Mouse (Mus musculus): ENCODE results near the gene Wipf2. TPM values are rescaled to one million over a fixed set of nuclear protein-coding genes. Genes with fewer than 3 reads are reported as not detected.

Wipf2 gene
- polyA plus RNA-seq (2014; fragmentation: Illumina TruSeq; extraction: RNeasy Lipid Tissue Mini Kit (QIAGEN cat#74804); ENCODE audit: low read depth, low replicate concordance) = 8.2 TPM

GRCm38 (mm10) chr11:98863028-98863750 is at the start of gene Wipf2:
Gene Wipf2 (plus strand): TSS chr11:98863638.

GRCm38 (mm10) chr11:98836651-98837141 is 26.7 kb upstream of the Wipf2 start, which contains the start of gene Rapgefl1:
Gene Rapgefl1 (plus strand): TSS chr11:98836785.

GRCm38 (mm10) chr11:98907437-98908173 is 44.2 kb downstream of the Wipf2 start, which contains the start of gene Cdc6:
Gene Cdc6 (plus strand): TSS chr11:98907801.

GRCm38 (mm10) chr11:98927438-98928076 is 64.1 kb downstream of the Wipf2 start, which contains the start of gene Rara:
Gene Rara (plus strand): TSS chr11:98927818.

Other genes starting within 250 kb of the Wipf2 start
- gene Gm12355, start 238.0 kb upstream of the Wipf2 start, polyA plus RNA-seq (2014; fragmentation: Illumina TruSeq; extraction: RNeasy Lipid Tissue Mini Kit (QIAGEN cat#74804); ENCODE audit: low read depth, low replicate concordance) = not detected
- gene Gsdma3, start 237.3 kb upstream of the Wipf2 start, polyA plus RNA-seq (2014; fragmentation: Illumina TruSeq; extraction: RNeasy Lipid Tissue Mini Kit (QIAGEN cat#74804); ENCODE audit: low read depth, low replicate concordance) = not detected
- not detected for gene Gsdma2, start 216.9 kb upstream of the Wipf2 start, polyA plus RNA-seq (2014; fragmentation: Illumina TruSeq; extraction: RNeasy Lipid Tissue Mini Kit (QIAGEN cat#74804); ENCODE audit: low read depth, low replicate concordance)
- gene Gsdma, start 199.3 kb upstream of the Wipf2 start, polyA plus RNA-seq (2014; fragmentation: Illumina TruSeq; extraction: RNeasy Lipid Tissue Mini Kit (QIAGEN cat#74804); ENCODE audit: low read depth, low replicate concordance) = not detected
- gene Psmd3, start 181.1 kb upstream of the Wipf2 start, polyA plus RNA-seq (2014; fragmentation: Illumina TruSeq; extraction: RNeasy Lipid Tissue Mini Kit (QIAGEN cat#74804); ENCODE audit: low read depth, low replicate concordance) = 16.5 TPM
- not detected for gene Csf3, start 162.4 kb upstream of the Wipf2 start, polyA plus RNA-seq (2014; fragmentation: Illumina TruSeq; extraction: RNeasy Lipid Tissue Mini Kit (QIAGEN cat#74804); ENCODE audit: low read depth, low replicate concordance)
- gene Med24, start 134.2 kb upstream of the Wipf2 start, polyA plus RNA-seq (2014; fragmentation: Illumina TruSeq; extraction: RNeasy Lipid Tissue Mini Kit (QIAGEN cat#74804); ENCODE audit: low read depth, low replicate concordance) = 3.1 TPM
- 6.5 TPM for gene Thra, start 123.0 kb upstream of the Wipf2 start, polyA plus RNA-seq (2014; fragmentation: Illumina TruSeq; extraction: RNeasy Lipid Tissue Mini Kit (QIAGEN cat#74804); ENCODE audit: low read depth, low replicate concordance)
- gene Nr1d1, start 88.3 kb upstream of the Wipf2 start, polyA plus RNA-seq (2014; fragmentation: Illumina TruSeq; extraction: RNeasy Lipid Tissue Mini Kit (QIAGEN cat#74804); ENCODE audit: low read depth, low replicate concordance) = 0.93 TPM
- 52.8 TPM for gene Msl1, start 68.1 kb upstream of the Wipf2 start, polyA plus RNA-seq (2014; fragmentation: Illumina TruSeq; extraction: RNeasy Lipid Tissue Mini Kit (QIAGEN cat#74804); ENCODE audit: low read depth, low replicate concordance)
- gene Casc3, start 58.7 kb upstream of the Wipf2 start, polyA plus RNA-seq (2014; fragmentation: Illumina TruSeq; extraction: RNeasy Lipid Tissue Mini Kit (QIAGEN cat#74804); ENCODE audit: low read depth, low replicate concordance) = 12.8 TPM
- gene Rapgefl1, start 26.9 kb upstream of the Wipf2 start, polyA plus RNA-seq (2014; fragmentation: Illumina TruSeq; extraction: RNeasy Lipid Tissue Mini Kit (QIAGEN cat#74804); ENCODE audit: low read depth, low replicate concordance) = 1.0 TPM
- gene Cdc6, start 44.2 kb downstream of the Wipf2 start, polyA plus RNA-seq (2014; fragmentation: Illumina TruSeq; extraction: RNeasy Lipid Tissue Mini Kit (QIAGEN cat#74804); ENCODE audit: low read depth, low replicate concordance) = not detected
- gene Rara, start 64.2 kb downstream of the Wipf2 start, polyA plus RNA-seq (2014; fragmentation: Illumina TruSeq; extraction: RNeasy Lipid Tissue Mini Kit (QIAGEN cat#74804); ENCODE audit: low read depth, low replicate concordance) = 0.77 TPM
- gene Gjd3, start 119.4 kb downstream of the Wipf2 start, polyA plus RNA-seq (2014; fragmentation: Illumina TruSeq; extraction: RNeasy Lipid Tissue Mini Kit (QIAGEN cat#74804); ENCODE audit: low read depth, low replicate concordance) = not detected
- gene Top2a, start 160.6 kb downstream of the Wipf2 start, polyA plus RNA-seq (2014; fragmentation: Illumina TruSeq; extraction: RNeasy Lipid Tissue Mini Kit (QIAGEN cat#74804); ENCODE audit: low read depth, low replicate concordance) = 1.1 TPM
- 113 TPM for gene Igfbp4, start 177.6 kb downstream of the Wipf2 start, polyA plus RNA-seq (2014; fragmentation: Illumina TruSeq; extraction: RNeasy Lipid Tissue Mini Kit (QIAGEN cat#74804); ENCODE audit: low read depth, low replicate concordance)
- not detected for gene Tns4, start 225.7 kb downstream of the Wipf2 start, polyA plus RNA-seq (2014; fragmentation: Illumina TruSeq; extraction: RNeasy Lipid Tissue Mini Kit (QIAGEN cat#74804); ENCODE audit: low read depth, low replicate concordance)